Mouse (Mus musculus): ENCODE results near the gene Lrig3. TPM values are rescaled to one million over a fixed set of nuclear protein-coding genes. Genes with fewer than 3 reads are reported as not detected.

Gene Lrig3
- total and polyA plus RNA-seq, 2 experiments from 2014 or later, result 0.66 to 2.3 TPM

DNA sequence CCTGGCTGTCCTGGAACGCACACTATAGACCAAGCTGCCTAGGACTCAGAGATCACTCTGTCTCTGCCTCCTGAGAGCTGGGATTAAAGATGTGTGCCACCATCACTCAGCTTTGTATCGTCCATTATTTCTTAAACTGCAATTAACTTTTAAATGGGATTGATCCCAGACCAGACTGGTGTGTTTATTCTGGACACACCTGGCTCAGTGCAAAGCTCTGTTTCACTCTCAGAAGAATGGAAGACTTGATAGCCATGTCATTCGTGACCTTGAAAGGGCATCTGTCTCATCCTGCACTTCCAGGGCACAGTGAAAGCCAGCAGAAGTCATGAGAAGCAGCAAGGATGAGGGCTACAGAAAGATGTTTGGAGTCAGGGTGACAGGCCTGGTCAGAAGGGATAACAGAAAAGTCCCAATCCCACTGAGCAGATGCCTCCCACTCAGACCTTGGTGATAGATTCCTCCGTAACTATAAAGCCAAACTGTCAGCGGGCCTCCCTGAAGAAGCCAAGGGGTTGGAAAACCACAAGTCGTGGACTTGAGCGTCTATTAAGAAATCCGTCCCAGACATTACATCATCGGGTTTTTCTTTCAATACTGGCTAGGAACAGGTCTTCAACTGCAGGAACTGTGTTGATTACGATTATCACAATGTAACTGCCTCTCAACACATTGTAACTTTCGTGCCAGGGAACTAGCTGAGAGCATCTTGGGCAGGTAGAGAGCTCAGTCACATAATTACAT lies 25.5 kb upstream of the Lrig3 start:
- TF ChIP-seq EP300 (IDR thresholded peaks at IDR 0.05; ENCODE audit: low read depth), result no peak
- TF ChIP-seq CTCF (IDR thresholded peaks at IDR 0.05; ENCODE audit: low read depth), result no peak
- DNase-seq (ENCODE audit: low spot score) (no peak), ATAC-seq (ENCODE audit: insufficient read depth, low read depth) (no peak)
- H3K27ac ChIP-seq (ENCODE audit: low read depth), result no peak overlapping the region
- no peaks in the 10 kb centered on the region for H3K27me3 ChIP-seq (ENCODE audit: control insufficient read depth, insufficient read depth, low read length)
- H3K9ac ChIP-seq (replicated peaks; ENCODE audit: low read depth, low read length), result no peak overlapping the region
- 57% methylated on average over 11 of the region's 11 CpGs for WGBS
- no peak overlapping the region for H3K4me3 ChIP-seq (ENCODE audit: low read depth, low read length)
- no peaks in the 10 kb centered on the region for H3K4me1 ChIP-seq (ENCODE audit: control insufficient read depth, insufficient read depth)
- no peak overlapping the region for H3K4me2 ChIP-seq (ENCODE audit: low read depth, low read length)
- H3K9me3 ChIP-seq (replicated peaks; ENCODE audit: control insufficient read depth, low read length), result no peaks in the 10 kb centered on the region
- no peaks in the 10 kb centered on the region for H3K36me3 ChIP-seq (replicated peaks; ENCODE audit: control insufficient read depth, insufficient read depth, low read length)

DNA sequence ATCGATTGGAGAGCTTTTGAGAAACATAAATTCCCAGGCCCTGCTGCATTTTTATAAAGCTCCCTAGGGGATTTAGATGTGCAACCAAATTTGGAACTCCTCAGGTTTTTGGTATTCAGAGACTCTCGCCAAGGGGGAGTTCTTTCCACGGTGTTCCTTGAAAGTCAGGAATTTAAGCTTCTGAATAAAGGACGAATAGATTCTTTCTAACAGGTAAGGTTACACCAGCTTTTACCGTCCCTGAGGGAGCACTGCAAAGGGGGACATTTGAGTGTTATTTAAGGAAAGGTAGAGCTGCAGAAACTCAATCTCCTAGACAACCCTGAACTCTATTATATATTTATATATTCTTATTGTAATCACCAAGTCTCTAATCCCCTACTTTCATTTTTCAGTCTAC lies 22.9 kb upstream of the Lrig3 start:
- ATAC-seq (ENCODE audit: insufficient read depth, low read depth), result no peak
- TF ChIP-seq CTCF (IDR thresholded peaks at IDR 0.05; ENCODE audit: low read depth), result no peak
- TF ChIP-seq EP300 (IDR thresholded peaks at IDR 0.05; ENCODE audit: low read depth), result no peak
- Histone ChIP-seq H3K9ac (replicated peaks; ENCODE audit: low read depth, low read length) (no peak overlapping the region), H3K4me1 (ENCODE audit: control insufficient read depth, insufficient read depth) (no peaks in the 10 kb centered on the region), H3K36me3 (replicated peaks; ENCODE audit: control insufficient read depth, insufficient read depth, low read length) (no peaks in the 10 kb centered on the region), H3K27ac (ENCODE audit: low read depth) (no peak overlapping the region), H3K4me2 (ENCODE audit: low read depth, low read length) (no peak overlapping the region), H3K4me3 (ENCODE audit: low read depth, low read length) (no peak overlapping the region), H3K27me3 (ENCODE audit: control insufficient read depth, insufficient read depth, low read length) (no peaks in the 10 kb centered on the region), H3K9me3 (replicated peaks; ENCODE audit: control insufficient read depth, low read length) (no peaks in the 10 kb centered on the region)
- DNase-seq (ENCODE audit: low spot score), result no peak
- WGBS, result 53% methylated on average over 5 of the region's 5 CpGs

DNA sequence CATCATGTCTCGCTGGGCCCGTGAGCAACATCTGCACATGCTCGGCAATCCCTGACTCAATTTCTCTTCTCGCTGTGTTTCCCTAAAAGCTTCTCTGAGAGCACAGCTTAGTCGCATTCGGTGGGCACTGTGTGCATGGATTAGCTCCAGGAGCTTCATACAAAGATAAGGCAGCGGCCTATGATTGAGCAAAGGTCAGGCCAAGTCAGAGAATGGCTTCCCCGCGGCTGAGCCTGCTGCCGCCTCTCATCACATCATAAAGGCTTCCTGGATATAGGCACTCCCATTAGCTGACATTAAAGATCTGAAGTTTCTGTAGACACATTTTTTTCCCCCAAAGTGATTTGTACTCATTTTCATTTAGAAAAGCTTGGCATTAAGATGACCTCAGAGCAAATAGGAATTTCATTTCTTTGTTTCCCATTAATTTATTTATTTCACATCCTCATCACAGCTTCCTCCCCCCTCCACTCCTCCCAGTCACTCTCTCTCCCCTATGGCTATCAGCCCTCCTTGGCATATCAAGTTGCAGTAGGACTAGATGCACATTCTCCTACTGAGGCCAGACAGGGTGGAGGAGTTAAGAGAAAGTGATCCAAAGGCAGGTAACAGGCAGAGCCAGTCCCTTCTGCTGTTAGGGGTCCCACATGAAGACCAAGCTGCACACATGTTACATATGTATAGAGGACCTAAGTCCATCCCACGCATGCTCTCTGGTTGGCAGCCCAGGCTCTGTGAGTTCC lies 21.0 kb upstream of the Lrig3 start:
- 62% methylated on average over 11 of the region's 11 CpGs for WGBS
- Histone ChIP-seq H3K4me2 (ENCODE audit: low read depth, low read length) (no peak overlapping the region), H3K9me3 (replicated peaks; ENCODE audit: control insufficient read depth, low read length) (no peaks in the 10 kb centered on the region), H3K4me3 (ENCODE audit: low read depth, low read length) (no peak overlapping the region), H3K27me3 (ENCODE audit: control insufficient read depth, insufficient read depth, low read length) (0 out of 2 replicates have a peak, but pooled peaks cover under 1% of the 10 kb centered on the region), H3K9ac (replicated peaks; ENCODE audit: low read depth, low read length) (no peak overlapping the region), H3K27ac (ENCODE audit: low read depth) (no peak overlapping the region), H3K36me3 (replicated peaks; ENCODE audit: control insufficient read depth, insufficient read depth, low read length) (no peaks in the 10 kb centered on the region), H3K4me1 (ENCODE audit: control insufficient read depth, insufficient read depth) (no peaks in the 10 kb centered on the region)
- no peak for DNase-seq (ENCODE audit: low spot score)
- TF ChIP-seq EP300 (IDR thresholded peaks at IDR 0.05; ENCODE audit: low read depth) (no peak), CTCF (IDR thresholded peaks at IDR 0.05; ENCODE audit: low read depth) (no peak)
- no peak for ATAC-seq (ENCODE audit: insufficient read depth, low read depth)

DNA sequence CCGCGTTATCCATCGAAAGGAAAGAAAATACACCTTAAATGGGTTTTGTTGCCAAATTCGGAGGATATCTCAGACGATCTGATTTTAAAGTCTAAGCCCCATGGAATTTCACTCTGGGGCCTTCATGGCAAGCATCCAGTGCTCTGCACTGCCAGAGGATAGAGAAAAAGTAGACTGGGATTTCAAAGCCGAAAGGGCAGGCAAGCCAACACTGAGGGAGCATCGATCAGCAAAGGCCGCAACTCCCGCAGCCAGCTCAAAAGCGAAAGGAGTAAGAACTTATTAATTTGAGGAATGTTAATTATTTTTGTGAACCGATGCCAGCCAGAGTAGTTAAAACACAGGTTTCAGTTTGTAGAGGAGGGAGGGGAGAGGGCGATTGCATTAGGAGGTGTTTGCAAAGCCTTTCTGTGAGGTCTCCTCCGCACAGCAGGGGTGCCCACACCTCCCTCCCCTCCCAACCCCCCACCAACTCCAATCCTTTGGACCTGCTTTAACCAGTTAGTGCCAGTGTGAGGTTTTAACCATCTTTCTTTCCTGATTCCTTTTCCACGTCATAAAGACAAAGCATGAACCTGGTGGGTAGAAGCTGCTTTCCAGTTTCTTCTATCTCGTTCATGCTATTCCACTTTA lies 17.0 kb upstream of the Lrig3 start:
- DNase-seq (ENCODE audit: low spot score) (no peak), ATAC-seq (ENCODE audit: insufficient read depth, low read depth) (no peak)
- H3K27me3 ChIP-seq (ENCODE audit: control insufficient read depth, insufficient read depth, low read length), result peaks cover 12% of the 10 kb centered on the region
- peak overlapping the region; percentile 44 for H3K4me2 ChIP-seq (ENCODE audit: low read depth, low read length)
- no peak overlapping the region for H3K9ac ChIP-seq (replicated peaks; ENCODE audit: low read depth, low read length)
- 27% methylated on average over 15 of the region's 15 CpGs for WGBS
- H3K27ac ChIP-seq (ENCODE audit: low read depth), result no peak overlapping the region
- no peaks in the 10 kb centered on the region for H3K9me3 ChIP-seq (replicated peaks; ENCODE audit: control insufficient read depth, low read length)
- H3K4me1 ChIP-seq (ENCODE audit: control insufficient read depth, insufficient read depth), result no peaks in the 10 kb centered on the region
- H3K4me3 ChIP-seq (ENCODE audit: low read depth, low read length), result peak overlapping the region; percentile 9
- H3K36me3 ChIP-seq (replicated peaks; ENCODE audit: control insufficient read depth, insufficient read depth, low read length), result no peaks in the 10 kb centered on the region
- TF ChIP-seq EP300 (IDR thresholded peaks at IDR 0.05; ENCODE audit: low read depth) (no peak), CTCF (IDR thresholded peaks at IDR 0.05; ENCODE audit: low read depth) (no peak)

DNA sequence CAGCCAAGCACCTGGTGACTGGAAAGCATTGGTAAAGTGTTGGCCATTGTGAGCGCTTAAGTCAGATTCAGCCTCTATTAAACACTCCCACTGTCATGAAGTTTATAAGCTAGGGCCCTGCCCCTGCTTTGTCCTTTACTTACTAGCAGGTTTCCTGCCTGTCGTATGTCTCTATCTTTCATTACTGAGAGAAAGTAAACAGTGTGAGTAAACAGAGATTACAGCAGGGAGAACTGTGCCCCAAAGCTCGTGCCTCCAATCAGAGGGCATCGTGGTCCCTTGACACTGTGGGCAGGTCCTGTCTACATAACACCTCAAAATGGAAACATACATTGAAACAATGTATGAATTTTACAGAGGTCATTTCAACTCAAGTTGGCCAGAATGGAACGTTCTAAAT lies 14.3 kb upstream of the Lrig3 start:
- DNase-seq (ENCODE audit: low spot score), result no peak
- no peaks in the 10 kb centered on the region for H3K9me3 ChIP-seq (replicated peaks; ENCODE audit: control insufficient read depth, low read length)
- ATAC-seq (ENCODE audit: insufficient read depth, low read depth), result no peak
- no peak overlapping the region for H3K4me3 ChIP-seq (ENCODE audit: low read depth, low read length)
- no peak overlapping the region for H3K27ac ChIP-seq (ENCODE audit: low read depth)
- no peak overlapping the region for H3K9ac ChIP-seq (replicated peaks; ENCODE audit: low read depth, low read length)
- no peaks in the 10 kb centered on the region for H3K36me3 ChIP-seq (replicated peaks; ENCODE audit: control insufficient read depth, insufficient read depth, low read length)
- TF ChIP-seq EP300 (IDR thresholded peaks at IDR 0.05; ENCODE audit: low read depth), result no peak
- no peak for TF ChIP-seq CTCF (IDR thresholded peaks at IDR 0.05; ENCODE audit: low read depth)
- 47% methylated on average over 5 of the region's 5 CpGs for WGBS
- peaks cover 33% of the 10 kb centered on the region for H3K27me3 ChIP-seq (ENCODE audit: control insufficient read depth, insufficient read depth, low read length)
- H3K4me2 ChIP-seq (ENCODE audit: low read depth, low read length), result no peak overlapping the region
- no peaks in the 10 kb centered on the region for H3K4me1 ChIP-seq (ENCODE audit: control insufficient read depth, insufficient read depth)
